Mouse (Mus musculus): ENCODE data around the gene Srgap3. TPM values are rescaled to one million over a fixed set of nuclear protein-coding genes. Genes with fewer than 3 reads are reported as not detected.

Srgap3 gene
- 0.36 and 1.1 TPM in 2 replicates for polyA plus RNA-seq (2012; rRNA removed; ENCODE audit: low replicate concordance)

DNA sequence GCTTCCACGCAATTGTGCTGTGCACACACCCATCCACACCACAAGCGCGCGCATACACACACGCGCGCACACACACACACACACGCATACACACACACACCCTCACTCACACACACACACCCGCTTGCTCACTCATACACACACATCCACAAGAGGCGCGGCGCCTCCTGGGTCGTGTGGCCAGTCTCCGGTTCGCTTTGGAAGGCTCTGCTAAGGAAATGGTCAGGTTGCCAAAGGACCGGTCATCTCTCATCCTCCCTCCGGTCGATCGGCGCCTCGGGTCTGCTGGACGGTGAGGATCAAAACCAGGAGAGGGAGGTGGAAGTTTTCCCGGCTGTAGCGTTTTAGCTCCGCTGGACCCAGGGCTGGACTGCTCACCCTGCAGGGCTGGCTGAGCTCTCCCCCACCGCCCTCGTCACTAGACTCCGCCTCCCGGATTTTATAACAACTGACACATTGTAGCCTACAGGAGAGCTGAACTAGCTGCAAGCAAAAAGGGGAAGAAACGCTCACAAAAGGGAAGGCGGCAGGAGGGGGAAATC is at the start of gene Srgap3:
Srgap3 (minus strand) TSS at position 372 of the 542 bp plus-strand sequence.

DNA sequence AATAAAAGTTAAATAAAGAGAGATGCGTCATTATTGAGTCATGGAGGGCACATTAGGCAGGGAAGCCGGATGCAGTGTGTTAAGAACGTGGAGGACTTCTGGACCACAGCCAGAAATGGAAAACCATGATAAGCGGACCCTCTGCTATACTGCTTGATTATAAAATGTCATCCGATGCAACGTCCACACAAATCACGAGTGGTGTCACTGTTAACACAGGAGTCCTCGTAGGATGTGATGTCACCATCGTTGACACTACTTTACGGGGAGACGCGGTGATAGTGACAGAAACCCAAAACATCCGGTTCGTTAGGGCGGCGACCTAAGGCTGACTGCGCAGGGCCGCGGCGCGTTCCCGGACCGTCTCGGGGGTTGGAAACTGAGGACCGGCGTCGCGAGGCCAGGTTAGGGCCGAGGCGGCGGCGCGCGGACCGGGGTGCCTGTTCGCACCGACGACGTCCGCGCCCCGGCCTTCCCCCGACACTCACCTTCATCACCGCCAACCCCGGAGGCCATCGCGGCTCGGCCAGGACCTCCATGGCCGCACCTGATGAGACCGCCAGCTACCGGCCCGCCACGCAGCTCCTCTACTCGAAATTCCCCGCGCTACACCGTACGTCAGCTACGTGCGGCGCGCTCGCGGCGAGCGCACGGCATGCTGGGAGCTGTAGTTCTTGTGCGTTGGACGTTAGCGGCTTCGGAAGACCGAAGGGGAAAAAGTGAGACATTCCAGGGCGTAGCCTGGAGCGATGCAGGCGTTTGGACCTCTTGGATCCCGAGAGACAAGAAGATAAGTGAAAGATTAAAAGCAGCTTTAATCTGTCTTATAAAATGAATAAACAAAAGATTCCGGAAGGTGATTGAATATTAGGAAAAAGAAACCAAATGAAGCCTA is 250.8 kb downstream of the Srgap3 start, which contains the start of gene Rad18:
Rad18 (minus strand) TSS at position 631 of the 895 bp plus-strand sequence.

Other genes starting within 250 kb of the Srgap3 start
- gene Thumpd3, start 99.0 kb upstream of the Srgap3 start, polyA plus RNA-seq (2012; rRNA removed; ENCODE audit: low replicate concordance), result 1.6 and 2.2 TPM in 2 replicates
- gene Setd5, start 130.1 kb upstream of the Srgap3 start, polyA plus RNA-seq (2012; rRNA removed; ENCODE audit: low replicate concordance), result 15.9 and 22.4 TPM in 2 replicates
- gene Lhfpl4, start 248.1 kb upstream of the Srgap3 start, polyA plus RNA-seq (2012; rRNA removed; ENCODE audit: low replicate concordance), result 0.30 and 0.39 TPM in 2 replicates

All from duodenum, adult 2 months (tissue).